Mouse (Mus musculus) fat pad, adult 2 months (tissue): ENCODE data around the gene Gm266.

Source experiments
- DNase-seq: peaks from one replicate; pipeline ENCODE4 v3.0.0-alpha.2; 2011; ENCODE audit warnings: low read depth, low spot score; ENCODE audit errors: extremely low read depth

Gm266 gene

GRCm38 (mm10) chr12:111455311-111455846, 30.2 kb downstream of the Gm266 start:
- DNase-seq = no peak

GRCm38 (mm10) chr12:111454543-111455280, 30.9 kb downstream of the Gm266 start:
- DNase-seq = no peak

GRCm38 (mm10) chr12:111454021-111454420, 31.6 kb downstream of the Gm266 start:
- DNase-seq = no peak

- DNase-seq = no peak
These were observed 34.1 kb downstream of the Gm266 start for GRCm38 (mm10) chr12:111451561-111451960.

- DNase-seq = no peak
These were observed 35.3 kb downstream of the Gm266 start for GRCm38 (mm10) chr12:111450359-111450758.

- no peak for DNase-seq
These were observed 36.5 kb downstream of the Gm266 start for GRCm38 (mm10) chr12:111448931-111449705.

- DNase-seq = no peak
These were observed 37.5 kb downstream of the Gm266 start for GRCm38 (mm10) chr12:111447898-111448760.

GRCm38 (mm10) chr12:111447350-111447749, 38.3 kb downstream of the Gm266 start:
- DNase-seq = no peak

- no peak for DNase-seq
These were observed 38.9 kb downstream of the Gm266 start for GRCm38 (mm10) chr12:111446745-111447144.

- no peak for DNase-seq
These were observed 39.6 kb downstream of the Gm266 start for GRCm38 (mm10) chr12:111445890-111446613.

- no peak for DNase-seq
These were observed 40.3 kb downstream of the Gm266 start for GRCm38 (mm10) chr12:111445161-111445889.

- DNase-seq = no peak
These were observed 41.4 kb downstream of the Gm266 start for GRCm38 (mm10) chr12:111443921-111444831.

- DNase-seq = no peak
These were observed 42.4 kb downstream of the Gm266 start for GRCm38 (mm10) chr12:111443011-111443870.

GRCm38 (mm10) chr12:111442309-111443010, 43.2 kb downstream of the Gm266 start, which contains the start of gene Tnfaip2:
Gene Tnfaip2, plus strand, starts transcription at chr12:111442469.
- DNase-seq = no peak

GRCm38 (mm10) chr12:111441523-111441922, 44.1 kb downstream of the Gm266 start:
- no peak for DNase-seq

GRCm38 (mm10) chr12:111440701-111441373, 44.8 kb downstream of the Gm266 start:
- DNase-seq = no peak
